Mouse (Mus musculus): ENCODE data around the gene Mnt. TPM values are rescaled to one million over a fixed set of nuclear protein-coding genes. Genes with fewer than 3 reads are reported as not detected.

Gene Mnt
- total and polyA plus RNA-seq, 3 experiments: 4.6 to 117 (median 19.6) TPM

DNA sequence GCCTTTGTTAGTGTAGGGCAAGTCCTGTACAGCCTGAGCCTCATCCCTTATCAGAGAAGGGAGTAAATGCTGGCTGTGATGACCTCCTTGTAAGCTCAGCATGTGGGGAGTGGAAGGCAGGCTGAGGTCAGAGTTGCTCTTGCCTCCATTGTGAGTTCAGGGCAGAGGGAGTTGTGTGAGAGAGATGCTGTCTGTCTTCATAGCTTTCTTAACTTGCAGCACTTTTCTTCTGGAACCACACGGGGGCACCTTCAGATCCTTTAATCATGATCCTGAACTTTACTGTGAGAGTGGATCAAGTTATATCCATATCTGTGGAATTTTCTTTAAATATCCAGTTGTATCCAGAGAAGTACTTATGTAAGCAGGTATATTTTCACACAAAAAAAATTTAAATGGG is 9.3 kb upstream of the Mnt start:
- ATAC-seq (ENCODE audit: extremely low read depth, insufficient number of reproducible peaks, low FRiP score, poor library complexity, severe bottlenecking): no peak
- Histone ChIP-seq H3K4me3 (ENCODE audit: low read depth, low read length) (no peak overlapping the region), H3K9me3 (replicated peaks) (no peaks in the 10 kb centered on the region), H3K36me3 (replicated peaks) (peaks cover 81% of the 10 kb centered on the region), H3K4me1 (ENCODE audit: insufficient read depth, low read depth, low read length) (peaks cover 27% of the 10 kb centered on the region), H3K27me3 (ENCODE audit: insufficient read depth, low read length) (no peaks in the 10 kb centered on the region)
- no peak for DNase-seq (ENCODE audit: low spot score)
- TF ChIP-seq TAL1 (conservative IDR thresholded peaks at IDR 0.05; ENCODE audit: low read depth, low read length) (no peak), GATA2 (IDR thresholded peaks at IDR 0.05; ENCODE audit: borderline replicate concordance, low read depth, low read length) (no peak), GATA1 (IDR thresholded peaks at IDR 0.05; ENCODE audit: borderline replicate concordance, low read length) (no peak), POLR2AphosphoS5 (IDR thresholded peaks at IDR 0.05; ENCODE audit: insufficient replicate concordance, low read depth, low read length) (no peak), CTCF (IDR thresholded peaks at IDR 0.05; ENCODE audit: low read depth, low read length) (no peak)

DNA sequence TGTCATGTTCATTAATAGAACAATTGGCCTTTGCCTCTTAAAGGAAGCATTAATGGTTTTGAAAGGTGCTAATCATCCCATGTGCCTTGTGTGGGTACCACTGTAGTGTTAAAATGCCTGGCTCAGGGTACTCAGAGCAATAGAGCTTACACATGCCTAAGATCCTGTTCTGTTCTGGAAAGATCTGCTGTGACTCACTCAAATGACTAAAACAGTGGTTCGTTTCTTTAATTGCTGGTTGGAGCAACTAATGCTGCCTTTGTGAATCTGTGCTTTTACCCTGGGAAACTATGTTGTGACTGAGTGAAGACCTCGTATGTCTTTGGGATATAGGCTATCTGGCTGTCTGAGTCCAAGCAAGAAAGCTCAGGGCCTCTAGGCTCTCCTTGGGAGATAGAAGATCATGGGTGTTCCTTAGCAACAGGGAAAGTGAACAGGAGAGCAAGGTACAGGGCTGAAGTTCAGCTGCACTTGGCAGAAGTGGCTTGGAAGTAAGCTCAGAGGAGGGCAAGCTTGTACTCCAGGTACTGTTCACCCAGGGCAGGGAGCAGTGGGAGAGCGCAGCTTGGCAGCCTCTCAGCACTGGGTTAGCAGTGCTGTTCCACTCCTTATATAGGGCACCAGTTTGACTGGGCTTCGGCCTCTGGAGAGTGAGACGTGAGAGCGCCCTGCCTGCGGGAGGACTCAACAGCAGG is 7.8 kb upstream of the Mnt start:
- H3K27me3 ChIP-seq (ENCODE audit: insufficient read depth, low read length): no peaks in the 10 kb centered on the region
- no peak for TF ChIP-seq POLR2AphosphoS5 (IDR thresholded peaks at IDR 0.05; ENCODE audit: insufficient replicate concordance, low read depth, low read length)
- no peak for TF ChIP-seq TAL1 (conservative IDR thresholded peaks at IDR 0.05; ENCODE audit: low read depth, low read length)
- no peak for TF ChIP-seq CTCF (IDR thresholded peaks at IDR 0.05; ENCODE audit: low read depth, low read length)
- no peak for TF ChIP-seq GATA1 (IDR thresholded peaks at IDR 0.05; ENCODE audit: borderline replicate concordance, low read length)
- TF ChIP-seq GATA2 (IDR thresholded peaks at IDR 0.05; ENCODE audit: borderline replicate concordance, low read depth, low read length): no peak
- ATAC-seq (ENCODE audit: extremely low read depth, insufficient number of reproducible peaks, low FRiP score, poor library complexity, severe bottlenecking): no peak
- peaks cover 77% of the 10 kb centered on the region for H3K36me3 ChIP-seq (replicated peaks)
- H3K4me1 ChIP-seq (ENCODE audit: insufficient read depth, low read depth, low read length): peaks cover 39% of the 10 kb centered on the region
- no peak for DNase-seq (ENCODE audit: low spot score)
- H3K9me3 ChIP-seq (replicated peaks): no peaks in the 10 kb centered on the region
- no peak overlapping the region for H3K4me3 ChIP-seq (ENCODE audit: low read depth, low read length)

GRCm38 (mm10) chr11:74826151-74826550 is 4.6 kb upstream of the Mnt start:
- Histone ChIP-seq H3K9me3 (replicated peaks) (no peaks in the 10 kb centered on the region), H3K4me1 (ENCODE audit: insufficient read depth, low read depth, low read length) (peaks cover 43% of the 10 kb centered on the region), H3K4me3 (ENCODE audit: low read depth, low read length) (no peak overlapping the region), H3K27me3 (ENCODE audit: insufficient read depth, low read length) (no peaks in the 10 kb centered on the region), H3K36me3 (replicated peaks) (peaks cover 63% of the 10 kb centered on the region)
- ATAC-seq (ENCODE audit: extremely low read depth, insufficient number of reproducible peaks, low FRiP score, poor library complexity, severe bottlenecking) (no peak), DNase-seq (ENCODE audit: low spot score) (no peak)
- TF ChIP-seq CTCF (IDR thresholded peaks at IDR 0.05; ENCODE audit: low read depth, low read length): no peak
- no peak for TF ChIP-seq GATA2 (IDR thresholded peaks at IDR 0.05; ENCODE audit: borderline replicate concordance, low read depth, low read length)
- TF ChIP-seq TAL1 (conservative IDR thresholded peaks at IDR 0.05; ENCODE audit: low read depth, low read length): no peak
- no peak for TF ChIP-seq GATA1 (IDR thresholded peaks at IDR 0.05; ENCODE audit: borderline replicate concordance, low read length)
- no peak for TF ChIP-seq POLR2AphosphoS5 (IDR thresholded peaks at IDR 0.05; ENCODE audit: insufficient replicate concordance, low read depth, low read length)

DNA sequence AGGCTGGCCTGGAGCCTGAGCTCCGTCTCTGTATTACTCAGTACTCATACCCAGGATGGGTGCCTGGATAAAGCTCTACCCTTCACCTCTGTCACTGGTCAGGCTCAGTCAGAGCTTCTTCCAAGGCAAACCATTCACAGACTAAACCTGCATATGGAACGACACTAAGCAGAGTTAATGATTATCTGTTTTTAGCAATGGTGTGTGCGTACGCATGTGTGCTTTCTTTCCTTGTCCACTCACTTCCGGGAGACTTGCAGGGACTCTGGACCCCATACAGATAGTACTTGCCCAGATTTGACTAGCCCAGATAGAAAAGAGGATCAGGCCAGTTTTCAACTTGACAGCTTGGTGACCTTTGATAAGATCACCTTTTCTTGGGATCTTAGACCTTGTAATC is 4.0 kb upstream of the Mnt start:
- ATAC-seq (ENCODE audit: extremely low read depth, insufficient number of reproducible peaks, low FRiP score, poor library complexity, severe bottlenecking) (no peak), DNase-seq (ENCODE audit: low spot score) (no peak)
- Histone ChIP-seq H3K4me1 (ENCODE audit: insufficient read depth, low read depth, low read length) (peaks cover 43% of the 10 kb centered on the region), H3K36me3 (replicated peaks) (peaks cover 59% of the 10 kb centered on the region), H3K9me3 (replicated peaks) (no peaks in the 10 kb centered on the region), H3K4me3 (ENCODE audit: low read depth, low read length) (no peak overlapping the region), H3K27me3 (ENCODE audit: insufficient read depth, low read length) (no peaks in the 10 kb centered on the region)
- TF ChIP-seq POLR2AphosphoS5 (IDR thresholded peaks at IDR 0.05; ENCODE audit: insufficient replicate concordance, low read depth, low read length): no peak
- no peak for TF ChIP-seq TAL1 (conservative IDR thresholded peaks at IDR 0.05; ENCODE audit: low read depth, low read length)
- TF ChIP-seq GATA1 (IDR thresholded peaks at IDR 0.05; ENCODE audit: borderline replicate concordance, low read length): no peak
- no peak for TF ChIP-seq GATA2 (IDR thresholded peaks at IDR 0.05; ENCODE audit: borderline replicate concordance, low read depth, low read length)
- no peak for TF ChIP-seq CTCF (IDR thresholded peaks at IDR 0.05; ENCODE audit: low read depth, low read length)

GRCm38 (mm10) chr11:74827791-74828403 is 2.8 kb upstream of the Mnt start:
- Histone ChIP-seq H3K4me3 (ENCODE audit: low read depth, low read length) (no peak overlapping the region), H3K9me3 (replicated peaks) (no peaks in the 10 kb centered on the region), H3K4me1 (ENCODE audit: insufficient read depth, low read depth, low read length) (peaks cover 50% of the 10 kb centered on the region), H3K27me3 (ENCODE audit: insufficient read depth, low read length) (no peaks in the 10 kb centered on the region), H3K36me3 (replicated peaks) (peaks cover 50% of the 10 kb centered on the region)
- no peak for DNase-seq (ENCODE audit: low spot score)
- ATAC-seq (ENCODE audit: extremely low read depth, insufficient number of reproducible peaks, low FRiP score, poor library complexity, severe bottlenecking): no peak
- TF ChIP-seq CTCF (IDR thresholded peaks at IDR 0.05; ENCODE audit: low read depth, low read length): no peak
- no peak for TF ChIP-seq GATA2 (IDR thresholded peaks at IDR 0.05; ENCODE audit: borderline replicate concordance, low read depth, low read length)
- TF ChIP-seq TAL1 (conservative IDR thresholded peaks at IDR 0.05; ENCODE audit: low read depth, low read length): no peak
- TF ChIP-seq POLR2AphosphoS5 (IDR thresholded peaks at IDR 0.05; ENCODE audit: insufficient replicate concordance, low read depth, low read length): no peak
- TF ChIP-seq GATA1 (IDR thresholded peaks at IDR 0.05; ENCODE audit: borderline replicate concordance, low read length): no peak

DNA sequence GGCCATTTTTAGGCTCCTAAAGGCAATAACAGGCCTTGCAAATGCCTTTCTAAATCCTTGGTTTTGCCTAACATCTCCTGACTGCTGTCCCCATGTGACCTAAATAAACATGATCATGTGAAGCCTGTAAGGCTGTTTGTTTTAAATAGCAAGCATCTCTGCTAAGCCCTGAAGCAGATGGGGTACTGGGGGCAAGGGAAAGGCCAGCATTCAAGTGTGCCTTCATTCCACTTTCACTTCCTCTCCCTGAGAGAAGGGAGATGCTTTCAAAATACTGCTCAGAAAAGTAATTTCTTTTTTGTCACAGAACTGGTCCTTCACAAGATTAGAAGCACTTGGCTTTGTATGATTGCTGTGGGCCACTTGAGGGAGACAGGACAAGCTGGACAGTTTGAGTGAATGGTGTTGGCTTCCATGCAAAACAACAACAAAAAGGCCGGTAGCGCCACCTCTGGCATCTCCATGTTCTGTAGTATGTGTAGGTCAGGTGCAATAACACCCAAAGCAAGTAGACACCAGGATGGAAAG is 2.3 kb upstream of the Mnt start:
- no peaks in the 10 kb centered on the region for H3K27me3 ChIP-seq (ENCODE audit: insufficient read depth, low read length)
- H3K4me3 ChIP-seq (ENCODE audit: low read depth, low read length): no peak overlapping the region
- ATAC-seq (ENCODE audit: extremely low read depth, insufficient number of reproducible peaks, low FRiP score, poor library complexity, severe bottlenecking): no peak
- H3K9me3 ChIP-seq (replicated peaks): no peaks in the 10 kb centered on the region
- DNase-seq (ENCODE audit: low spot score): no peak
- no peak for TF ChIP-seq CTCF (IDR thresholded peaks at IDR 0.05; ENCODE audit: low read depth, low read length)
- TF ChIP-seq TAL1 (conservative IDR thresholded peaks at IDR 0.05; ENCODE audit: low read depth, low read length): no peak
- no peak for TF ChIP-seq POLR2AphosphoS5 (IDR thresholded peaks at IDR 0.05; ENCODE audit: insufficient replicate concordance, low read depth, low read length)
- no peak for TF ChIP-seq GATA2 (IDR thresholded peaks at IDR 0.05; ENCODE audit: borderline replicate concordance, low read depth, low read length)
- TF ChIP-seq GATA1 (IDR thresholded peaks at IDR 0.05; ENCODE audit: borderline replicate concordance, low read length): no peak
- H3K36me3 ChIP-seq (replicated peaks): peaks cover 46% of the 10 kb centered on the region
- peaks cover 56% of the 10 kb centered on the region for H3K4me1 ChIP-seq (ENCODE audit: insufficient read depth, low read depth, low read length)

Data from G1E (cell line).